Mouse (Mus musculus) midbrain, embryonic 16.5 days (tissue): ENCODE data around the gene Vgll1. TPM values are rescaled to one million over a fixed set of nuclear protein-coding genes. Genes with fewer than 3 reads are reported as not detected.

Experiments used
- ATAC-seq: fragments of 200-750 bp; cut with Nextera tagmentation; 2 replicates; pipeline ENCODE4 v1.8.0; 2017; ENCODE audit warnings: moderate TSS enrichment
- H3K27ac ChIP-seq: fragments of 300-500 bp; sonication (generic); 2 replicates; pipeline ENCODE4 v1.5.1; 2014; ENCODE audit warnings: mild to moderate bottlenecking, low read length, mixed read lengths
- H3K27me3 ChIP-seq: fragments of 300-500 bp; sonication (generic); 2 replicates; pipeline ENCODE4 v1.6.1; 2014; ENCODE audit warnings: low read depth, low read length, mixed read lengths; ENCODE audit not compliant: control insufficient read depth, insufficient read depth
- H3K36me3 ChIP-seq: fragments of 300-500 bp; sonication (generic); 2 replicates; pipeline ENCODE4 v1.6.1; 2014; ENCODE audit warnings: mild to moderate bottlenecking, low read length, moderate library complexity, mixed read lengths; ENCODE audit not compliant: control insufficient read depth, insufficient read depth
- H3K4me1 ChIP-seq: fragments of 300-500 bp; sonication (generic); 2 replicates; pipeline ENCODE4 v1.6.1; 2014; ENCODE audit warnings: mild to moderate bottlenecking, low read length, mixed read lengths; ENCODE audit not compliant: control insufficient read depth, insufficient read depth
- H3K4me2 ChIP-seq: fragments of 300-500 bp; sonication (generic); 2 replicates; pipeline ENCODE4 v1.6.1; 2014; ENCODE audit warnings: mild to moderate bottlenecking, low read length, mixed read lengths
- H3K4me3 ChIP-seq: fragments of 300-500 bp; sonication (generic); 2 replicates; pipeline ENCODE4 v1.5.1; 2014; ENCODE audit warnings: low read depth, mild to moderate bottlenecking, low read length, moderate library complexity, mixed read lengths
- H3K9ac ChIP-seq: fragments of 300-500 bp; sonication (generic); 2 replicates; pipeline ENCODE4 v1.6.1; 2014; ENCODE audit warnings: low read depth, low read length, mixed read lengths
- H3K9me3 ChIP-seq: fragments of 300-500 bp; sonication (generic); replicated peaks from 2 replicates; pipeline ENCODE4 v1.6.1; 2014; ENCODE audit warnings: mild to moderate bottlenecking, low read length, mixed read lengths; ENCODE audit not compliant: control insufficient read depth, poor library complexity, severe bottlenecking
- WGBS: fragments of 180-500 bp; shearing (Covaris S2); extraction: QIAGEN DNeasy Blood & Tissue Kit; methylation state at CpG from one replicate; pipeline ENCODE4 v1.1.7; 2014; 5-methylcytosine and 5-hydroxymethylcytosine counted together
- polyA plus RNA-seq: library from polyadenylated mRNA; unstranded; fragments of >200 nt; fragmentation: Nextera tagmentation; extraction: Ambion mirVana; gene quantifications from 2 replicates; pipeline ENCODE4 v1.2.1, GENCODE M21; 2015

The Vgll1 gene
- polyA plus RNA-seq, 1 experiment from 2014 or later = not detected

DNA sequence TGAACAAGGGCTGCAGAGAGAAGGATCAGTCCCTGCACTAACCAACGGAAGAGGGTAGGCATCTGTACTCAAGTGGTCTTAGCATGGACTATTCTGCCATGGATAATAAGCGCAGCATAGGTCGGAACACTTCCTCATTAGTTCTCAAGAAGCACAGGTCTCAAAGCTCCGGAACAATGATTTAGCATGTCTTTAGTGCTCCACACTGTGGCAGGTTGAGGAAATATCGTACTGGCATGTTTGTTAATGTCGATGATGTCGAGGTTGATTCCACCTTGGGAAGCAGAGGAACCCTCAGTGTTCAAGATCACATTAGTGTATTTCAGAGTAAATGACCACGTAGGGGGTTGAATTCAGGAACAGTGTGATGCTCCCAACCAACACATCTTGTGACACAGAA, 30.2 kb downstream of the Vgll1 start:
- Histone ChIP-seq H3K9me3 (no peaks in the 10 kb centered on the region), H3K4me3 (no peak overlapping the region), H3K4me1 (no peaks in the 10 kb centered on the region), H3K4me2 (no peak overlapping the region), H3K27me3 (no peaks in the 10 kb centered on the region), H3K9ac (no peak overlapping the region), H3K36me3 (no peaks in the 10 kb centered on the region), H3K27ac (no peak overlapping the region)
- no peak for ATAC-seq
- WGBS = 83% methylated on average over 8 of the region's 8 CpGs

DNA sequence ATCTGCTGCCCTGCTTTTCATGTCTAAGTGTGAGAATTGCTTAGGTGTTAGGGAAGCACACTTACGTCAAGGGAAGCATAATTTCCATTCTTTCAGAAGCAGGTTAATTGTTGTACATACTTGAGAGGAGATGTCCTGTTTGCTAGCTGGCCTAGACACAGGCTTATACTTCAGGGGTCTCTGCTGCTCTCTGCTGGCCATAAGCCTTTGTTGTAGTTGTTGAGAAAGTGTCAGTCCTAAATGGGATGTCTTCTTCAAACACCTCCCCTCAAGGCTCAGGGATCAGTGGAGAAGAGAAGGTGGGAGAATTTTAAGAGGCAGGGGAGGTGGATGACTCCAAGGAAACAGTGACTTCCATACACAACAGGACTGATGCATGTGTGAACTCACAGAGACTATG, 32.9 kb downstream of the Vgll1 start:
- 75% methylated on average over 1 of the region's 1 CpGs for WGBS
- H3K9me3 ChIP-seq = no peaks in the 10 kb centered on the region
- H3K27me3 ChIP-seq = no peaks in the 10 kb centered on the region
- no peak overlapping the region for H3K4me3 ChIP-seq
- no peak for ATAC-seq
- H3K4me1 ChIP-seq = no peaks in the 10 kb centered on the region
- H3K27ac ChIP-seq = no peak overlapping the region
- no peak overlapping the region for H3K9ac ChIP-seq
- no peaks in the 10 kb centered on the region for H3K36me3 ChIP-seq
- no peak overlapping the region for H3K4me2 ChIP-seq

DNA sequence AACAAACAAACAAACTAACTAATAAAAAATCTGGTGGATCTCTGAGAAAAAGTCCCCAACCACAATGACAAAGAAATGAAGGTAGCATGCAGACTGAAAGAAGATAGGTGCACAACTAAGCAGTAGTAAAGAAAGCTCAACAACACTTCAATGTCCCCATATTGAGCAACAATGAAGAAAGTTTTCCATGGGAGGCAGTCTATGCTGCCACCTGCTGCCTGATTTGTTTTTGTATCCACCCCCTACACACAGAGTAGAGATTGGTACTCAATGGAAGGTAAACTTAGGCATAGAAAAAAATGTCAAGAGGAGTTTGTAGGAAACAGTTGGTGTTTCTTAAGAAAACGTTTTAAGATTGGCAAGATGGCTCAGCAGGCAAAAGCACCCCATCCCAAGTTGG, 42.7 kb downstream of the Vgll1 start:
- H3K27ac ChIP-seq = no peak overlapping the region
- no peak for ATAC-seq
- no peak overlapping the region for H3K9ac ChIP-seq

DNA sequence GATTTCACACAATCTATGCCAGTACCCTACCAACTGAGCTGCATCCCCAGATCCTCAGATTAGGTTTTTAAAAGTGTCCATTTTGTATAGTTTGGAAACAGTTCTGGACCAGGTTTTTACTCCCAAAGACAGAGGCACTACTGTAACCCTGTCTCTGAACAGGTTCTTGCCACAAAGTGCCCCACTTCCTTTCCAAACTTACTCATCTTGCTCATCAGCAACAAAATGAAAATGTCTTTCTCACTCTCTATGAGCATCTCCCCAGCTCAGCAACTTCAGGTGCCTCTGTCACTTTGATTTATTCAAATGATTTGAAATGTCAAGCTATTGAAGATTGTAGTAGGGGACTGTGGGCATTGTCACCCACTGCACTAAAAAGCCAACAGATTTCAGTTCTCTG, 49.7 kb downstream of the Vgll1 start:
- Histone ChIP-seq H3K4me2 (no peak overlapping the region), H3K9me3 (no peaks in the 10 kb centered on the region), H3K4me1 (no peaks in the 10 kb centered on the region), H3K27me3 (no peaks in the 10 kb centered on the region), H3K4me3 (no peak overlapping the region), H3K9ac (no peak overlapping the region), H3K27ac (no peak overlapping the region), H3K36me3 (no peaks in the 10 kb centered on the region)
- no peak for ATAC-seq

More for the DNA sequence above, 42.7 kb downstream of the Vgll1 start:
- H3K4me2 ChIP-seq = no peak overlapping the region
- H3K4me3 ChIP-seq = no peak overlapping the region
- WGBS = 22% methylated on average over 1 of the region's 1 CpGs
- no peaks in the 10 kb centered on the region for H3K27me3 ChIP-seq
- no peaks in the 10 kb centered on the region for H3K4me1 ChIP-seq
- no peaks in the 10 kb centered on the region for H3K36me3 ChIP-seq
- no peaks in the 10 kb centered on the region for H3K9me3 ChIP-seq

DNA sequence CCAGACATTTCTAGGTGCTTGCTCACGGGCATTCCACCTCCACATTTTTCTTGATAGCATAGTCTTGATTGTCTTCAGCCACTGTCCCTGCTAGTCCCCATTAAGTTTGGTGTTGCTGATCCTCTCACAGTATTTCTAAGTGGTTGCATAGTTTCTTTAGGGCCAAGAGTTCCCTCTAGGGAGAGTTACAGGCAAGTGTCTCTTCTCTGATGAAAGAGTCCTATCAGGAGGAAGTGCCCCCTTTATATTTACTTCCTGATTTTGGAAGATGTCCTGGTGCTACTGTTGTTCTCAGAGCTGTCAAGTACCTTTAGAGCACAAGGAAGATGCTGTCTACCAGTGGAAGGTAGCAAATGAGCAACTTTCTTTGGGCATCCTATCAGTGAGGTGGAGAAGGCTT, 65.6 kb downstream of the Vgll1 start:
- Histone ChIP-seq H3K9ac (no peak overlapping the region), H3K27me3 (no peaks in the 10 kb centered on the region), H3K4me2 (no peak overlapping the region), H3K4me3 (no peak overlapping the region), H3K27ac (no peak overlapping the region), H3K9me3 (no peaks in the 10 kb centered on the region), H3K36me3 (no peaks in the 10 kb centered on the region), H3K4me1 (no peaks in the 10 kb centered on the region)
- no peak for ATAC-seq
- 83% methylated on average over 1 of the region's 1 CpGs for WGBS

Other genes starting within 250 kb of the Vgll1 start
- not detected in 2 replicates for gene Adgrg4, start 217.9 kb upstream of the Vgll1 start, polyA plus RNA-seq
- gene Brs3, start 45.0 kb upstream of the Vgll1 start, polyA plus RNA-seq = 0.13 and 0.16 TPM in 2 replicates
- gene Htatsf1, start 34.5 kb upstream of the Vgll1 start, polyA plus RNA-seq = 84.9 and 87.3 TPM in 2 replicates
- gene Cd40lg, start 124.0 kb downstream of the Vgll1 start, polyA plus RNA-seq = not detected in 2 replicates